18 mouse cellular contexts compared by ENCODE assay signal in the genomic region with DNA sequence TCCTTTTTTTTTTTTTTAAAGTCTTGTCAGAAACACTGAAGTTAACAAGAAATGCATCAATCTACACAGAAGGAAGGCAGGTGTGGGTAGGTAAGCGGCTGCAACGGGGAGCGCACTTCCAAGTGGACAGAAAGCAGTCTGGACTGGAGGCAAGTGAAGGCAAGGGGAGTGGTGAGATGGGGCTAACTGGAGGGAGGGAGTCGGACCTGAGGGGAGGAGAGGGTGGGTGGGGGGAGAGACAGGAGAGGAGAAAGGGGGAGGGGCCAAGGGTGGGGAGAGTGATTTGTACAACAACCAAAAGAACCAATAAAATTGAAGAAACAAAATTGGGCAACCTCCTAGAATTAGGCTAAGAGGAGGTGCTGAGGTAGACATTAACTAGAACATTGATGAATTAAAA. TPM values are rescaled to one million over a fixed set of nuclear protein-coding genes. Genes with fewer than 3 reads are reported as not detected.
"Had no signal": no experiment of that assay in that cellular context is flagged by ENCODE, and none has a peak within 500 bp of the region (broad histone marks: within the 10 kb centered on the region; RNA-seq: fewer than 3 reads in every experiment).

No protein-coding gene starts in this region.

- H3K4me2 ChIP-seq: liver, embryonic 13.5 days; liver, embryonic 15.5 days; lung, embryonic 15.5 days; neural tube, embryonic 12.5 days; stomach, embryonic 15.5 days had no signal

- DNase-seq: liver, embryonic 13.5 days; lung, adult 2 months; lung, postnatal 14 days; lung, postnatal 36 days; midbrain, embryonic 14.5 days; right cerebral cortex, postnatal 14 days; thymus, adult 2 months; thymus, postnatal 14 days; thymus, postnatal 36 days had no signal

- H3K27ac ChIP-seq: liver, embryonic 13.5 days; liver, embryonic 15.5 days; lung, embryonic 15.5 days; macrophage; neural tube, embryonic 12.5 days; stomach, embryonic 15.5 days; stomach, postnatal 0 days had no signal

- H3K9me3 ChIP-seq: liver, embryonic 13.5 days; liver, embryonic 15.5 days; lung, embryonic 15.5 days; megakaryocyte, embryonic 14.5 days; neural tube, embryonic 12.5 days; stomach, embryonic 15.5 days had no signal

- H3K36me3 ChIP-seq: liver, embryonic 13.5 days; liver, embryonic 15.5 days; lung, embryonic 15.5 days; neural tube, embryonic 12.5 days; stomach, embryonic 15.5 days had no signal

- H3K4me3 ChIP-seq: liver, embryonic 13.5 days; liver, embryonic 15.5 days; lung, embryonic 15.5 days; megakaryocyte, embryonic 14.5 days; neural tube, embryonic 12.5 days; stomach, embryonic 15.5 days had no signal

- H3K9ac ChIP-seq: liver, embryonic 13.5 days; liver, embryonic 15.5 days; liver, postnatal 0 days; lung, embryonic 15.5 days; neural tube, embryonic 12.5 days; stomach, embryonic 15.5 days had no signal

- ATAC-seq: liver, postnatal 0 days; lung, postnatal 0 days had no signal

RNA-seq across cellular contexts. Expression of gene Nnmt, which starts 47.1 kb away (rescaled TPM):
- polyA plus RNA-seq: macrophage had no signal
